In the genomic region with DNA sequence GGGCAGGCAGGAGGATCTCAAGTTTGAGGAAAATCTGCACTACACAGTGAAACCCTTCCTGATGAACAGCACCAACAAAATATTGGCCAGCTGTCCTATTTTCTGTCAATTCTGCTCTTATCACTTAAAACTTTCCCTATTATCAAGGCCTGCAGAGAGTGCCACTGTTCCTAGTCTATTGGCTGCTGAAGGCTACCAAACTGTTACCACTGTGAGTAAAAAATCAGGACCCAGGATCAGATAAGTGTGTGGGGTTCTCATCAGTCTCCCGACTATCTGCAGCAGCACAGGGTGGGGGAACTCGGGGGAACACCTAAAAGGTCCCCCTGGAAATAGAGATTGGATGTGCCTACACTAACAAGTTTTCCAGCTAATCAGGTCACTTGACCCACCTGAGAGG, we compare ENCODE assay signal across 8 mouse cellular contexts. TPM values are rescaled to one million over a fixed set of nuclear protein-coding genes. Genes with fewer than 3 reads are reported as not detected.
DNase-seq lines count a peak whose midpoint lies in the region; ATAC-seq and TF ChIP-seq lines count a peak whose summit lies in the region.

No protein-coding gene starts in this region.

- no peaks in the 10 kb centered on the region for H3K27me3 ChIP-seq in erythroblast, embryonic 14.5 days (ENCODE audit: control insufficient read depth)
- H3K27me3 ChIP-seq in kidney, postnatal 0 days (ENCODE audit: insufficient read depth, low read length), result no peaks in the 10 kb centered on the region
- no peaks in the 10 kb centered on the region for H3K27me3 ChIP-seq in hindbrain, embryonic 16.5 days (replicated peaks; ENCODE audit: control insufficient read depth, insufficient read depth, low read length)

- peaks cover 82% of the 10 kb centered on the region for H3K4me1 ChIP-seq in erythroblast, embryonic 14.5 days (ENCODE audit: control insufficient read depth)
- H3K4me1 ChIP-seq in kidney, postnatal 0 days (replicated peaks; ENCODE audit: insufficient read depth, low read length), result peaks cover 37% of the 10 kb centered on the region
- peaks cover 37% of the 10 kb centered on the region for H3K4me1 ChIP-seq in hindbrain, embryonic 16.5 days (ENCODE audit: control insufficient read depth, insufficient read depth, low read depth, low read length)

- TF ChIP-seq CTCF in kidney, postnatal 0 days (IDR thresholded peaks at IDR 0.05; ENCODE audit: low read depth), result no peak

- no peak for ATAC-seq in erythroblast, adult 5-6 weeks (replicated peaks; ENCODE audit: low FRiP score, poor library complexity, severe bottlenecking)
- ATAC-seq in kidney, postnatal 0 days (replicated peaks; ENCODE audit: low FRiP score, low read depth), result no peak
- no peak for ATAC-seq in hindbrain, embryonic 16.5 days
- peak; percentile 56 for ATAC-seq in megakaryocyte-erythroid progenitor cell, adult 5-6 weeks (replicated peaks; ENCODE audit: low FRiP score, low TSS enrichment, poor library complexity, severe bottlenecking)

- peak overlapping the region; percentile 6 for H3K4me3 ChIP-seq in erythroblast, embryonic 14.5 days (replicated peaks)
- H3K4me3 ChIP-seq in kidney, postnatal 0 days (replicated peaks; ENCODE audit: low read depth, low read length), result no peak overlapping the region
- no peak overlapping the region for H3K4me3 ChIP-seq in hindbrain, embryonic 16.5 days (ENCODE audit: low read length)

- no peaks in the 10 kb centered on the region for H3K9me3 ChIP-seq in erythroblast, embryonic 14.5 days (ENCODE audit: control insufficient read depth, low read length)
- no peaks in the 10 kb centered on the region for H3K9me3 ChIP-seq in kidney, postnatal 0 days (replicated peaks; ENCODE audit: low read length)
- H3K9me3 ChIP-seq in hindbrain, embryonic 16.5 days (ENCODE audit: control insufficient read depth, low read length), result no peaks in the 10 kb centered on the region

- 66% methylated on average over 2 of the region's 2 CpGs for WGBS in kidney, postnatal 0 days
- WGBS in hindbrain, embryonic 16.5 days, result 80% methylated on average over 2 of the region's 2 CpGs

- H3K4me2 ChIP-seq in kidney, postnatal 0 days (ENCODE audit: low read length), result peak overlapping the region; percentile 76
- peak overlapping the region; percentile 13; the same call in 1 of the 2 replicates for H3K4me2 ChIP-seq in hindbrain, embryonic 16.5 days (ENCODE audit: low read length)

- no peak for DNase-seq in kidney, postnatal 0 days (ENCODE audit: low spot score)
- no peak for DNase-seq in kidney, adult 11 months
- no peak for DNase-seq in cerebellum, adult 8-10 months
- no peak for DNase-seq in embryo, embryonic 9.5 days (ENCODE audit: extremely low spot score)

- no peak overlapping the region for H3K9ac ChIP-seq in kidney, postnatal 0 days (ENCODE audit: low read depth, low read length)
- H3K9ac ChIP-seq in hindbrain, embryonic 16.5 days (ENCODE audit: low read depth, low read length), result no peak overlapping the region

- peaks cover 61% of the 10 kb centered on the region for H3K36me3 ChIP-seq in erythroblast, embryonic 14.5 days (ENCODE audit: control insufficient read depth)
- no peaks in the 10 kb centered on the region for H3K36me3 ChIP-seq in kidney, postnatal 0 days (ENCODE audit: insufficient read depth, low read length)
- no peaks in the 10 kb centered on the region for H3K36me3 ChIP-seq in hindbrain, embryonic 16.5 days (ENCODE audit: control insufficient read depth, insufficient read depth, low read length)

- H3K27ac ChIP-seq in kidney, postnatal 0 days, result no peak overlapping the region
- no peak overlapping the region for H3K27ac ChIP-seq in hindbrain, embryonic 16.5 days (ENCODE audit: low read depth, low read length)

RNA-seq across cellular contexts. Expression of a gene that starts 2.9 kb away (rescaled TPM):
- 10.0 and 10.5 TPM in 2 replicates for polyA plus RNA-seq in erythroblast, embryonic 14.5 days (2012)
- 111 and 132 TPM in 2 replicates for total RNA-seq in erythroblast, adult 5-6 weeks (2015; ENCODE audit: low replicate concordance)
- total RNA-seq in erythroblast, adult 5-6 weeks (2017; ENCODE audit: low replicate concordance), result 93.9 and 107 TPM in 2 replicates
- polyA plus RNA-seq in kidney, postnatal 0 days (2015; fragmentation: Nextera tagmentation; extraction: Ambion mirVana), result 670 and 713 TPM in 2 replicates
- polyA plus RNA-seq in hindbrain, embryonic 16.5 days (2015; fragmentation: Nextera tagmentation; extraction: Ambion mirVana), result 684 and 686 TPM in 2 replicates
- 163 and 217 TPM in 2 replicates for total RNA-seq in megakaryocyte-erythroid progenitor cell, adult 5-6 weeks (2014; fragmentation: Nextera tagmentation)
- 282 and 284 TPM in 2 replicates for total RNA-seq in megakaryocyte-erythroid progenitor cell, adult 5-6 weeks (2017)

RNA-seq across cellular contexts. Expression of a gene that starts 17.0 kb away (rescaled TPM):
- 6.9 and 8.6 TPM in 2 replicates for polyA plus RNA-seq in erythroblast, embryonic 14.5 days (2012)
- 0.77 and 6.9 TPM in 2 replicates for total RNA-seq in erythroblast, adult 5-6 weeks (2015; ENCODE audit: low replicate concordance)
- total RNA-seq in erythroblast, adult 5-6 weeks (2017; ENCODE audit: low replicate concordance), result 4.4 and 8.2 TPM in 2 replicates
- polyA plus RNA-seq in kidney, postnatal 0 days (2015; fragmentation: Nextera tagmentation; extraction: Ambion mirVana), result 33.9 and 35.0 TPM in 2 replicates
- polyA plus RNA-seq in hindbrain, embryonic 16.5 days (2015; fragmentation: Nextera tagmentation; extraction: Ambion mirVana), result 26.8 and 27.6 TPM in 2 replicates
- 16.6 and 36.0 TPM in 2 replicates for total RNA-seq in megakaryocyte-erythroid progenitor cell, adult 5-6 weeks (2014; fragmentation: Nextera tagmentation)
- 15.4 and 17.6 TPM in 2 replicates for total RNA-seq in megakaryocyte-erythroid progenitor cell, adult 5-6 weeks (2017)

RNA-seq across cellular contexts. Expression of a gene that starts 22.9 kb away (rescaled TPM):
- polyA plus RNA-seq in erythroblast, embryonic 14.5 days (2012), result 4.0 and 5.3 TPM in 2 replicates
- total RNA-seq in erythroblast, adult 5-6 weeks (2015; ENCODE audit: low replicate concordance), result 5.4 and 11.3 TPM in 2 replicates
- 10.1 and 14.1 TPM in 2 replicates for total RNA-seq in erythroblast, adult 5-6 weeks (2017; ENCODE audit: low replicate concordance)
- 112 and 121 TPM in 2 replicates for polyA plus RNA-seq in kidney, postnatal 0 days (2015; fragmentation: Nextera tagmentation; extraction: Ambion mirVana)
- polyA plus RNA-seq in hindbrain, embryonic 16.5 days (2015; fragmentation: Nextera tagmentation; extraction: Ambion mirVana), result 92.1 and 95.9 TPM in 2 replicates
- 49.2 and 76.8 TPM in 2 replicates for total RNA-seq in megakaryocyte-erythroid progenitor cell, adult 5-6 weeks (2014; fragmentation: Nextera tagmentation)
- 57.4 and 106 TPM in 2 replicates for total RNA-seq in megakaryocyte-erythroid progenitor cell, adult 5-6 weeks (2017)

RNA-seq across cellular contexts. Expression of a gene that starts 33.2 kb away (rescaled TPM):
- polyA plus RNA-seq in erythroblast, embryonic 14.5 days (2012), result 1.9 and 3.8 TPM in 2 replicates
- 13.8 and 20.4 TPM in 2 replicates for total RNA-seq in erythroblast, adult 5-6 weeks (2015; ENCODE audit: low replicate concordance)
- 4.5 and 8.2 TPM in 2 replicates for total RNA-seq in erythroblast, adult 5-6 weeks (2017; ENCODE audit: low replicate concordance)
- 127 and 135 TPM in 2 replicates for polyA plus RNA-seq in kidney, postnatal 0 days (2015; fragmentation: Nextera tagmentation; extraction: Ambion mirVana)
- 252 and 294 TPM in 2 replicates for polyA plus RNA-seq in hindbrain, embryonic 16.5 days (2015; fragmentation: Nextera tagmentation; extraction: Ambion mirVana)
- 72.9 and 91.5 TPM in 2 replicates for total RNA-seq in megakaryocyte-erythroid progenitor cell, adult 5-6 weeks (2014; fragmentation: Nextera tagmentation)
- 52.0 and 72.3 TPM in 2 replicates for total RNA-seq in megakaryocyte-erythroid progenitor cell, adult 5-6 weeks (2017)

RNA-seq across cellular contexts. Expression of a gene that starts 42.2 kb away (rescaled TPM):
- 0.03 TPM in 1 of 2 replicates, not detected in the other for polyA plus RNA-seq in erythroblast, embryonic 14.5 days (2012)
- total RNA-seq in erythroblast, adult 5-6 weeks (2015; ENCODE audit: low replicate concordance), result not detected in 2 replicates
- not detected in 2 replicates for total RNA-seq in erythroblast, adult 5-6 weeks (2017; ENCODE audit: low replicate concordance)
- 1.2 TPM in 2 replicates for polyA plus RNA-seq in kidney, postnatal 0 days (2015; fragmentation: Nextera tagmentation; extraction: Ambion mirVana)
- polyA plus RNA-seq in hindbrain, embryonic 16.5 days (2015; fragmentation: Nextera tagmentation; extraction: Ambion mirVana), result 0.20 and 0.22 TPM in 2 replicates
- total RNA-seq in megakaryocyte-erythroid progenitor cell, adult 5-6 weeks (2014; fragmentation: Nextera tagmentation), result 0.55 TPM in 1 of 2 replicates, not detected in the other
- not detected in 2 replicates for total RNA-seq in megakaryocyte-erythroid progenitor cell, adult 5-6 weeks (2017)

Comparison
In these comparisons a context has a peak if more than half of its experiments do, and no peak if none do; other contexts are left out.
1. RNA of a gene that starts 2.9 kb away (polyA plus RNA-seq): 684 to 686 TPM in hindbrain, embryonic 16.5 days and 670 to 713 TPM in kidney, postnatal 0 days; 10.0 to 10.5 TPM in erythroblast, embryonic 14.5 days; every median in the first group is over 10 times any median in the second.
2. RNA of a gene that starts 22.9 kb away (polyA plus RNA-seq): 112 to 121 TPM in kidney, postnatal 0 days and 92.1 to 95.9 TPM in hindbrain, embryonic 16.5 days; 4.0 to 5.3 TPM in erythroblast, embryonic 14.5 days; every median in the first group is over 10 times any median in the second.